Mouse (Mus musculus) hindbrain, embryonic 11.5 days (tissue): Measurements from ENCODE around the gene Nkx2-5. TPM values are rescaled to one million over a fixed set of nuclear protein-coding genes. Genes with fewer than 3 reads are reported as not detected.

Source experiments
- ATAC-seq: fragments of 200-750 bp; cut with Nextera tagmentation; 2 replicates; pipeline ENCODE4 v1.8.0; 2017; ENCODE audit warnings: mild to moderate bottlenecking, moderate TSS enrichment, moderate library complexity; ENCODE audit not compliant: low FRiP score
- DNase-seq: peaks from one replicate; pipeline ENCODE4 v3.0.0-alpha.2; 2015; ENCODE audit warnings: low spot score
- H3K27ac ChIP-seq: fragments of 300-500 bp; sonication (generic); 2 replicates; pipeline ENCODE4 v1.5.1; 2014; ENCODE audit warnings: mild to moderate bottlenecking, low read depth, low read length
- H3K27me3 ChIP-seq: fragments of 300-500 bp; sonication (generic); 2 replicates; pipeline ENCODE4 v1.6.1; 2014; ENCODE audit warnings: mild to moderate bottlenecking, low read length, moderate library complexity, mixed read lengths; ENCODE audit not compliant: control insufficient read depth, insufficient read depth
- H3K36me3 ChIP-seq: fragments of 300-500 bp; sonication (generic); 2 replicates; pipeline ENCODE4 v1.6.1; 2014; ENCODE audit warnings: mild to moderate bottlenecking, low read length, moderate library complexity, mixed read lengths; ENCODE audit not compliant: control insufficient read depth, insufficient read depth
- H3K4me1 ChIP-seq: fragments of 300-500 bp; sonication (generic); replicated peaks from 2 replicates; pipeline ENCODE4 v1.6.1; 2014; ENCODE audit warnings: low read length, mixed read lengths; ENCODE audit not compliant: control insufficient read depth, insufficient read depth
- H3K4me2 ChIP-seq: fragments of 300-500 bp; sonication (generic); replicated peaks from 2 replicates; pipeline ENCODE4 v1.6.1; 2014; ENCODE audit warnings: mild to moderate bottlenecking, low read depth, low read length
- H3K4me3 ChIP-seq: fragments of 300-500 bp; sonication (generic); 2 replicates; pipeline ENCODE4 v1.5.1; 2014; ENCODE audit warnings: low read depth, low read length
- H3K9ac ChIP-seq: fragments of 300-500 bp; sonication (generic); 2 replicates; pipeline ENCODE4 v1.6.1; 2014; ENCODE audit warnings: low read depth, low read length
- H3K9me3 ChIP-seq: fragments of 300-500 bp; sonication (generic); 2 replicates; pipeline ENCODE4 v1.6.1; 2016; ENCODE audit warnings: low read length; ENCODE audit not compliant: control insufficient read depth
- WGBS: fragments of 180-500 bp; shearing (Covaris S2); extraction: QIAGEN DNeasy Blood & Tissue Kit; methylation state at CpG from one replicate; pipeline ENCODE4 v1.1.7; 2014; 5-methylcytosine and 5-hydroxymethylcytosine counted together
- polyA plus RNA-seq: library from polyadenylated mRNA; unstranded; fragments of >200 nt; fragmentation: Nextera tagmentation; extraction: Ambion mirVana; gene quantifications from 2 replicates; pipeline ENCODE4 v1.2.1, GENCODE M21; 2014

The Nkx2-5 gene
- polyA plus RNA-seq, result not detected in 2 replicates

GRCm38 (mm10) chr17:26844909-26845148, at the start of gene Nkx2-5:
TSS of gene Nkx2-5 (minus strand) at chr17:26845009.
- H3K36me3 ChIP-seq, result no peaks in the 10 kb centered on the region
- peaks cover 90% of the 10 kb centered on the region for H3K27me3 ChIP-seq
- 0% methylated on average over 4 of the region's 5 CpGs for WGBS
- H3K27ac ChIP-seq, result no peak within 1 kb of the TSS
- H3K4me2 ChIP-seq, result no peak within 1 kb of the TSS
- H3K4me1 ChIP-seq, result no peaks in the 10 kb centered on the region; the same call in 1 of the 2 replicates
- no peak within 1 kb of the TSS for H3K9ac ChIP-seq
- H3K9me3 ChIP-seq, result no peaks in the 10 kb centered on the region
- H3K4me3 ChIP-seq, result no peak within 1 kb of the TSS
- DNase-seq (no peak), ATAC-seq (no peak)

- Histone ChIP-seq H3K27me3 (no peaks in the 10 kb centered on the region), H3K9ac (no peak overlapping the region), H3K27ac (no peak overlapping the region), H3K36me3 (no peaks in the 10 kb centered on the region), H3K4me2 (no peak overlapping the region), H3K4me3 (no peak overlapping the region), H3K4me1 (peaks cover 2% of the 10 kb centered on the region; the same call in 1 of the 2 replicates), H3K9me3 (no peaks in the 10 kb centered on the region)
- ATAC-seq (no peak), DNase-seq (no peak)
- 81% methylated on average over 6 of the region's 6 CpGs for WGBS
These were observed 49.5 kb upstream of the Nkx2-5 start for GRCm38 (mm10) chr17:26894342-26894741.

GRCm38 (mm10) chr17:26893492-26893891, 48.7 kb upstream of the Nkx2-5 start:
- Histone ChIP-seq H3K27me3 (no peaks in the 10 kb centered on the region), H3K9me3 (no peaks in the 10 kb centered on the region), H3K4me3 (no peak overlapping the region), H3K4me1 (peaks cover 2% of the 10 kb centered on the region; the same call in 1 of the 2 replicates), H3K27ac (no peak overlapping the region), H3K9ac (no peak overlapping the region), H3K4me2 (no peak overlapping the region), H3K36me3 (no peaks in the 10 kb centered on the region)
- DNase-seq (no peak), ATAC-seq (no peak)
- WGBS, result 53% methylated on average over 6 of the region's 6 CpGs

- Histone ChIP-seq H3K4me3 (no peak overlapping the region), H3K9ac (no peak overlapping the region), H3K4me2 (no peak overlapping the region), H3K27ac (no peak overlapping the region), H3K36me3 (no peaks in the 10 kb centered on the region), H3K27me3 (no peaks in the 10 kb centered on the region), H3K4me1 (peaks cover 2% of the 10 kb centered on the region; the same call in 1 of the 2 replicates), H3K9me3 (no peaks in the 10 kb centered on the region)
- 50% methylated on average over 16 of the region's 16 CpGs for WGBS
- ATAC-seq, result no peak
- DNase-seq, result peak; percentile 31
These were observed 48.0 kb upstream of the Nkx2-5 start for GRCm38 (mm10) chr17:26892635-26893375.

GRCm38 (mm10) chr17:26887926-26888325, 43.1 kb upstream of the Nkx2-5 start:
- no peak overlapping the region for H3K4me2 ChIP-seq
- no peak overlapping the region for H3K27ac ChIP-seq
- no peak overlapping the region for H3K9ac ChIP-seq
- H3K36me3 ChIP-seq, result no peaks in the 10 kb centered on the region
- 0 out of 2 replicates have a peak, but pooled peaks cover 2% of the 10 kb centered on the region for H3K27me3 ChIP-seq
- ATAC-seq, result no peak
- H3K4me3 ChIP-seq, result no peak overlapping the region
- WGBS, result 33% methylated on average over 3 of the region's 3 CpGs
- no peaks in the 10 kb centered on the region; the same call in 1 of the 2 replicates for H3K4me1 ChIP-seq
- DNase-seq, result no peak
- H3K9me3 ChIP-seq, result no peaks in the 10 kb centered on the region

GRCm38 (mm10) chr17:26886047-26886749, 41.4 kb upstream of the Nkx2-5 start:
- peak; percentile 89 for DNase-seq
- Histone ChIP-seq H3K36me3 (no peaks in the 10 kb centered on the region), H3K4me1 (no peaks in the 10 kb centered on the region), H3K27ac (no peak overlapping the region), H3K9me3 (no peaks in the 10 kb centered on the region), H3K9ac (no peak overlapping the region), H3K4me2 (peak overlapping the region; percentile 26), H3K27me3 (0 out of 2 replicates have a peak, but pooled peaks cover 2% of the 10 kb centered on the region), H3K4me3 (peak overlapping the region; percentile 16; the same call in 1 of the 2 replicates)
- WGBS, result 12% methylated on average over 30 of the region's 30 CpGs
- peak; percentile 68 for ATAC-seq

- Histone ChIP-seq H3K9me3 (no peaks in the 10 kb centered on the region), H3K36me3 (no peaks in the 10 kb centered on the region), H3K4me3 (peak overlapping the region; percentile 3; the same call in 1 of the 2 replicates), H3K27ac (no peak overlapping the region), H3K4me1 (no peaks in the 10 kb centered on the region), H3K4me2 (peak overlapping the region; percentile 44), H3K9ac (no peak overlapping the region), H3K27me3 (0 out of 2 replicates have a peak, but pooled peaks cover 2% of the 10 kb centered on the region)
- DNase-seq (peak; percentile 80), ATAC-seq (no peak)
- 24% methylated on average over 25 of the region's 25 CpGs for WGBS
These were observed 40.5 kb upstream of the Nkx2-5 start for GRCm38 (mm10) chr17:26884995-26885926.

- H3K4me2 ChIP-seq, result no peak overlapping the region
- no peak overlapping the region for H3K4me3 ChIP-seq
- H3K4me1 ChIP-seq, result no peaks in the 10 kb centered on the region
- 79% methylated on average over 6 of the region's 6 CpGs for whole genome bisulfite sequencing
- no peak for ATAC-seq
- no peak for DNase-seq
- H3K27me3 ChIP-seq, result 0 out of 2 replicates have a peak, but pooled peaks cover 2% of the 10 kb centered on the region
- H3K27ac ChIP-seq, result no peak overlapping the region
- H3K36me3 ChIP-seq, result no peaks in the 10 kb centered on the region
- H3K9me3 ChIP-seq, result no peaks in the 10 kb centered on the region
- no peak overlapping the region for H3K9ac ChIP-seq
These were observed 38.8 kb upstream of the Nkx2-5 start for GRCm38 (mm10) chr17:26883585-26883984.
